Mouse (Mus musculus): Measurements from ENCODE around the gene Trim33.

Trim33 gene

GRCm38 (mm10) chr3:103279182-103280149, at the start of gene Trim33:
Gene Trim33 (plus strand): TSS chr3:103279293.
- DNase-seq (ENCODE audit: low read depth): peak; percentile 86

- DNase-seq (ENCODE audit: low read depth): peak; percentile 41
These were observed 46.7 kb upstream of the Trim33 start for GRCm38 (mm10) chr3:103232398-103232797.

GRCm38 (mm10) chr3:103241524-103241923, 37.6 kb upstream of the Trim33 start:
- no peak for DNase-seq (ENCODE audit: low read depth)

GRCm38 (mm10) chr3:103242156-103242555, 36.9 kb upstream of the Trim33 start:
- DNase-seq (ENCODE audit: low read depth): no peak

- DNase-seq (ENCODE audit: low read depth): no peak
These were observed 35.6 kb upstream of the Trim33 start for GRCm38 (mm10) chr3:103243491-103243890.

- no peak for DNase-seq (ENCODE audit: low read depth)
These were observed 32.3 kb upstream of the Trim33 start for GRCm38 (mm10) chr3:103246627-103247260.

GRCm38 (mm10) chr3:103256089-103256819, 22.8 kb upstream of the Trim33 start:
- peak; percentile 96 for DNase-seq (ENCODE audit: low read depth)

- DNase-seq (ENCODE audit: low read depth): peak; percentile 94
These were observed 16.2 kb upstream of the Trim33 start for GRCm38 (mm10) chr3:103262802-103263417.

GRCm38 (mm10) chr3:103278561-103279181, 422 bp upstream of the Trim33 start:
- peak; percentile 82 for DNase-seq (ENCODE audit: low read depth)

GRCm38 (mm10) chr3:103280241-103280761, 1.2 kb downstream of the Trim33 start:
- no peak for DNase-seq (ENCODE audit: low read depth)

GRCm38 (mm10) chr3:103280875-103281274, 1.8 kb downstream of the Trim33 start:
- no peak for DNase-seq (ENCODE audit: low read depth)

GRCm38 (mm10) chr3:103288761-103289160, 9.7 kb downstream of the Trim33 start:
- DNase-seq (ENCODE audit: low read depth): no peak

GRCm38 (mm10) chr3:103291087-103291486, 12.0 kb downstream of the Trim33 start:
- DNase-seq (ENCODE audit: low read depth): no peak

- DNase-seq (ENCODE audit: low read depth): peak; percentile 29
These were observed 26.4 kb downstream of the Trim33 start for GRCm38 (mm10) chr3:103305411-103305982.

GRCm38 (mm10) chr3:103309252-103309651, 30.2 kb downstream of the Trim33 start:
- no peak for DNase-seq (ENCODE audit: low read depth)

GRCm38 (mm10) chr3:103309750-103310149, 30.7 kb downstream of the Trim33 start:
- no peak for DNase-seq (ENCODE audit: low read depth)

- DNase-seq (ENCODE audit: low read depth): peak; percentile 66
These were observed 35.2 kb downstream of the Trim33 start for GRCm38 (mm10) chr3:103314291-103314690.

- DNase-seq (ENCODE audit: low read depth): peak; percentile 57
These were observed 56.3 kb downstream of the Trim33 start for GRCm38 (mm10) chr3:103335371-103335770.

GRCm38 (mm10) chr3:103346658-103347057, 67.6 kb downstream of the Trim33 start:
- peak; percentile 16 for DNase-seq (ENCODE audit: low read depth)

- no peak for DNase-seq (ENCODE audit: low read depth)
These were observed 74.4 kb downstream of the Trim33 start for GRCm38 (mm10) chr3:103353518-103353917.

GRCm38 (mm10) chr3:103354041-103354440, 74.9 kb downstream of the Trim33 start:
- no peak for DNase-seq (ENCODE audit: low read depth)

All from 416B (cell line).